Mouse (Mus musculus) ES-E14 (cell line): ENCODE data around the gene Ptpra. TPM values are rescaled to one million over a fixed set of nuclear protein-coding genes. Genes with fewer than 3 reads are reported as not detected.

Experiments
- DNase-seq: peaks from one replicate; pipeline ENCODE4 v3.0.0-alpha.2; 2013; ENCODE audit warnings: low read depth, low spot score
- H3K27ac ChIP-seq: 2 replicates; pipeline ENCODE4 v1.5.1; 2012; ENCODE audit warnings: low read depth, mild to moderate bottlenecking, low read length, moderate library complexity, mixed read lengths; ENCODE audit not compliant: poor library complexity, insufficient read depth, severe bottlenecking
- H3K36me3 ChIP-seq: 2 replicates; pipeline ENCODE4 v1.6.1; 2012; ENCODE audit warnings: mild to moderate bottlenecking, low read length, moderate library complexity, mixed read lengths; ENCODE audit not compliant: control insufficient read depth, poor library complexity, insufficient read depth, severe bottlenecking
- H3K4me1 ChIP-seq, 2 experiments: fragments of 150-350 bp in 1 of 2; sonication (generic) in 1 of 2; 2 replicates each; pipeline ENCODE4 v1.6.1; 2012; ENCODE audit warnings: low read length in 2 of 2, mild to moderate bottlenecking in 1 of 2, mixed read lengths in 1 of 2; ENCODE audit not compliant: control insufficient read depth in 2 of 2, insufficient read depth in 2 of 2, poor library complexity in 1 of 2
- H3K4me3 ChIP-seq, 2 experiments: fragments of 150-350 bp in 1 of 2; sonication (generic) in 1 of 2; 2 replicates each; pipeline ENCODE4 v1.5.1; 2012; ENCODE audit warnings: low read length in 2 of 2, low read depth in 1 of 2, mild to moderate bottlenecking in 1 of 2, mixed read lengths in 1 of 2; ENCODE audit not compliant: insufficient read depth in 1 of 2, poor library complexity in 1 of 2, severe bottlenecking in 1 of 2
- H3K9ac ChIP-seq: 2 replicates; pipeline ENCODE4 v1.6.1; 2012; ENCODE audit warnings: low read depth, mild to moderate bottlenecking, low read length, mixed read lengths; ENCODE audit not compliant: poor library complexity, insufficient read depth, severe bottlenecking
- H3K9me3 ChIP-seq: fragments of 150-350 bp; sonication (generic); 2 replicates; pipeline ENCODE4 v1.6.1; 2012; ENCODE audit warnings: low read depth, mild to moderate bottlenecking, low read length; ENCODE audit not compliant: control insufficient read depth, insufficient read depth
- CHD2 ChIP-seq: IDR thresholded peaks from 2 replicates; pipeline ENCODE4 v1.6.1; 2014; ENCODE audit warnings: mild to moderate bottlenecking, low read depth, low read length, inconsistent platforms
- HCFC1 ChIP-seq: IDR thresholded peaks from 2 replicates; pipeline ENCODE4 v1.6.1; 2012; ENCODE audit warnings: low read length, inconsistent platforms, borderline replicate concordance; ENCODE audit not compliant: insufficient read depth
- MAFK ChIP-seq: IDR thresholded peaks from 2 replicates; pipeline ENCODE4 v1.6.1; 2014; ENCODE audit warnings: mild to moderate bottlenecking, low read depth, low read length, inconsistent platforms; ENCODE audit not compliant: insufficient read depth
- ZC3H11A ChIP-seq: IDR thresholded peaks from 2 replicates; pipeline ENCODE4 v1.6.1; 2012; ENCODE audit warnings: low read depth, mild to moderate bottlenecking, inconsistent platforms, low read length, borderline replicate concordance
- ZNF384 ChIP-seq: IDR thresholded peaks from 2 replicates; pipeline ENCODE4 v1.6.1; 2012; ENCODE audit warnings: low read depth, low read length, inconsistent platforms
- in situ Hi-C, 2 experiments: fragments of 600-800 bp; cut with MboI; formaldehyde crosslinking; loops; one replicate each; pipeline ENCODE4 v1.15.1; 2025; ENCODE audit warnings: low sequenced_read_pairs in 2 of 2, inconsistent platforms in 1 of 2; ENCODE audit not compliant: unreplicated experiment in 2 of 2
- total RNA-seq: library from RNA; depleted of rRNA; stranded (reverse); fragments of 300-350 nt; gene quantifications from 2 replicates; pipeline ENCODE4 v1.2.3, GENCODE M21; 2012

Gene Ptpra
- total RNA-seq, 1 experiment = 35.1 TPM

GRCm38 (mm10) chr2:130482177-130482576, 32.1 kb downstream of the Ptpra start:
- TF ChIP-seq MAFK = no peak
- no peak for TF ChIP-seq ZNF384
- TF ChIP-seq CHD2 = no peak
- no peak for TF ChIP-seq ZC3H11A
- no peak for TF ChIP-seq HCFC1
- H3K4me3 ChIP-seq = no peak overlapping the region
- H3K36me3 ChIP-seq = no peaks in the 10 kb centered on the region
- no peak overlapping the region for H3K9ac ChIP-seq
- DNase-seq = no peak
- no peaks in the 10 kb centered on the region for H3K9me3 ChIP-seq
- H3K4me1 ChIP-seq = peaks cover 0 to 2% of the 10 kb centered on the region in 2 experiments; a peak in 1 of 4 replicates
- H3K27ac ChIP-seq = no peak overlapping the region
- in situ Hi-C loops = no loop called here

GRCm38 (mm10) chr2:130482700-130483099, 32.6 kb downstream of the Ptpra start:
- TF ChIP-seq MAFK (no peak), CHD2 (no peak), ZNF384 (no peak), HCFC1 (no peak), ZC3H11A (no peak)
- H3K4me3 ChIP-seq = no peak overlapping the region
- H3K27ac ChIP-seq = no peak overlapping the region
- H3K36me3 ChIP-seq = no peaks in the 10 kb centered on the region
- no peak overlapping the region for H3K9ac ChIP-seq
- no peak for DNase-seq
- no peaks in the 10 kb centered on the region for H3K9me3 ChIP-seq
- in situ Hi-C loops = no loop called here
- H3K4me1 ChIP-seq = peaks cover 0 to 2% of the 10 kb centered on the region in 2 experiments; a peak in 1 of 4 replicates

DNA sequence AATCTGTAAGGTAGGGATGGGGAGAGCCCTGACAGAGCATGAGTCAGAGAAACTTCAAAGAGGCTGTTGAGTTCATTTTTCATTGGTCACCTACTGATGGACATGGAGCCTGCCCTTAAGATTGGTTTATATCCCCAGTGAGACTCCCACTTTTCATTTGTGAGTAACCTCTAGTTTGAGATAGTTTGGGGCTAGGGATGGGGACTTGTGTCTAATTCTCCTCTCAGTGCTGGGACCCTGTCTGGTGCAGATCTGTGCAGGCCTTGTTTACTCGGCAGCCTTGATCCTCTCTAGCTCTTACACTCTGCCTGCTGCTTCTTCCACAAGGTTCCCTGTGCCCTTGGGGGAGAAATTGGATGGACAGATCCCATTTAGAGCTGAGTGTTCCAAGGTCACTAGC, 34.1 kb downstream of the Ptpra start:
- TF ChIP-seq CHD2 (no peak), HCFC1 (no peak), ZC3H11A (no peak), ZNF384 (no peak), MAFK (no peak)
- in situ Hi-C loops = no loop called here
- H3K9me3 ChIP-seq = no peaks in the 10 kb centered on the region
- peaks cover 2% of the 10 kb centered on the region in 2 experiments; a peak in 2 of 4 replicates for H3K4me1 ChIP-seq
- no peak overlapping the region for H3K9ac ChIP-seq
- no peaks in the 10 kb centered on the region for H3K36me3 ChIP-seq
- H3K27ac ChIP-seq = no peak overlapping the region
- no peak for DNase-seq
- no peak overlapping the region for H3K4me3 ChIP-seq

- H3K9me3 ChIP-seq = no peaks in the 10 kb centered on the region
- peaks cover 2 to 6% of the 10 kb centered on the region in 2 experiments; a peak in 2 of 4 replicates for H3K4me1 ChIP-seq
- no peaks in the 10 kb centered on the region for H3K36me3 ChIP-seq
- TF ChIP-seq ZC3H11A = no peak
- TF ChIP-seq HCFC1 = no peak
- no peak for TF ChIP-seq ZNF384
- peak; percentile 15; the same call in 1 of the 2 replicates for TF ChIP-seq CHD2
- TF ChIP-seq MAFK = no peak
- peak; percentile 63 for DNase-seq
- in situ Hi-C loops = no loop called here
- H3K4me3 ChIP-seq = no peak overlapping the region
- H3K27ac ChIP-seq = no peak overlapping the region
- no peak overlapping the region for H3K9ac ChIP-seq
Measured at GRCm38 (mm10) chr2:130488002-130488401, 37.9 kb downstream of the Ptpra start.

DNA sequence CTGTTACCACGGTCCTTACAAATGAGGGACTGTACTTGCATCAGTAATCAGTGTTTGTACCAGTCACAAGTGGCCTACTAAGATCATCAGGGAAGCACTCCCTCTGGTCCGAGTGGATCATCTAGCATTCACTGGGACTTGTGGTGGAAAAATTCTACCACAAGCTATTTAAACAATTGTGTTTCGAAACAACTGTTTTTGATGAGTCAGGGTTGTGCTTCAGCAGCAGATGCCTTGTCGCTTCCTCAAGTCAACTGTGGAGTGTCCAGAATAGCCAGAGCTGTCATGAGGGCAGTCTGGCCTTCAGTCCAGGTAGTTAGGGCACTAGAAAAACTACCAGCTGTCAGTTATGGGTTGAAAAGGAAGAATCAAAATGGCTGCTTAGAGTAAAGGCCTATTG, 38.5 kb downstream of the Ptpra start:
- Histone ChIP-seq H3K4me3 (no peak overlapping the region), H3K9me3 (no peaks in the 10 kb centered on the region), H3K9ac (no peak overlapping the region), H3K36me3 (no peaks in the 10 kb centered on the region), H3K4me1 (peaks cover 2 to 6% of the 10 kb centered on the region in 2 experiments; a peak in 2 of 4 replicates), H3K27ac (no peak overlapping the region)
- in situ Hi-C loops = no loop called here
- DNase-seq = no peak
- TF ChIP-seq CHD2 (no peak), ZNF384 (no peak), MAFK (0 out of 2 replicates have a peak, but pooled peaks have one; percentile 18), ZC3H11A (no peak)
